Mouse (Mus musculus) liver, postnatal 0 days (tissue): ENCODE data around the gene Msantd3. TPM values are rescaled to one million over a fixed set of nuclear protein-coding genes. Genes with fewer than 3 reads are reported as not detected.

Source experiments
- ATAC-seq: fragments of 200-750 bp; cut with Nextera tagmentation; 2 replicates; pipeline ENCODE4 v1.8.0; 2017; ENCODE audit warnings: mild to moderate bottlenecking, moderate library complexity
- DNase-seq: peaks from one replicate; pipeline ENCODE4 v3.0.0-alpha.2; 2016
- H3K27ac ChIP-seq: fragments of 300-500 bp; sonication (generic); 2 replicates; pipeline ENCODE4 v1.5.1; 2014; ENCODE audit warnings: antibody characterized with exemption, moderate library complexity, mild to moderate bottlenecking, low read depth
- H3K27me3 ChIP-seq: fragments of 300-500 bp; sonication (generic); 2 replicates; pipeline ENCODE4 v1.6.1; 2014; ENCODE audit warnings: low read length, control low read depth, mixed read lengths; ENCODE audit not compliant: insufficient read depth
- H3K36me3 ChIP-seq: fragments of 300-500 bp; sonication (generic); replicated peaks from 2 replicates; pipeline ENCODE4 v1.6.1; 2014; ENCODE audit warnings: mild to moderate bottlenecking, control low read depth, low read length, moderate library complexity, mixed read lengths; ENCODE audit not compliant: insufficient read depth
- H3K4me1 ChIP-seq: fragments of 300-500 bp; sonication (generic); 2 replicates; pipeline ENCODE4 v1.6.1; 2014; ENCODE audit warnings: antibody characterized with exemption, mild to moderate bottlenecking, control low read depth; ENCODE audit not compliant: insufficient read depth
- H3K4me2 ChIP-seq: fragments of 300-500 bp; sonication (generic); 2 replicates; pipeline ENCODE4 v1.6.1; 2014; ENCODE audit warnings: low read depth, mild to moderate bottlenecking, low read length, moderate library complexity, mixed read lengths
- H3K4me3 ChIP-seq: fragments of 300-500 bp; sonication (generic); 2 replicates; pipeline ENCODE4 v1.5.1; 2014; ENCODE audit warnings: low read depth, low read length
- H3K9ac ChIP-seq: fragments of 300-500 bp; sonication (generic); replicated peaks from 2 replicates; pipeline ENCODE4 v1.6.1; 2014; ENCODE audit warnings: mild to moderate bottlenecking, moderate library complexity
- H3K9me3 ChIP-seq: fragments of 300-500 bp; sonication (generic); 2 replicates; pipeline ENCODE4 v1.6.1; 2016; ENCODE audit warnings: mild to moderate bottlenecking, control low read depth, low read length, mixed read lengths
- CTCF ChIP-seq: sonication (generic); IDR thresholded peaks from 2 replicates; pipeline ENCODE4 v1.5.1; 2016; ENCODE audit warnings: antibody characterized with exemption, low read depth
- EP300 ChIP-seq: IDR thresholded peaks from 2 replicates; pipeline ENCODE4 v1.6.1; 2016; ENCODE audit warnings: antibody characterized with exemption, low read depth, mild to moderate bottlenecking
- WGBS: fragments of 180-500 bp; shearing (Covaris S2); extraction: QIAGEN DNeasy Blood & Tissue Kit; methylation state at CpG from one replicate; pipeline ENCODE4 v1.1.7; 2014; ENCODE audit not compliant: insufficient replicate concordance; 5-methylcytosine and 5-hydroxymethylcytosine counted together
- polyA plus RNA-seq: library from polyadenylated mRNA; unstranded; fragments of >200 nt; fragmentation: Nextera tagmentation; extraction: Ambion mirVana; gene quantifications from 2 replicates; pipeline ENCODE4 v1.2.1, GENCODE M21; 2015

Msantd3 gene
- polyA plus RNA-seq, 1 experiment from 2014 or later: 2.3 TPM

GRCm38 (mm10) chr4:48609485-48609884 is 69.8 kb downstream of the Msantd3 start:
- Histone ChIP-seq H3K27ac (no peak overlapping the region), H3K4me2 (no peak overlapping the region), H3K27me3 (no peaks in the 10 kb centered on the region), H3K9ac (no peak overlapping the region), H3K9me3 (no peaks in the 10 kb centered on the region), H3K4me1 (no peaks in the 10 kb centered on the region), H3K4me3 (no peak overlapping the region), H3K36me3 (no peaks in the 10 kb centered on the region)
- ATAC-seq (no peak), DNase-seq (no peak)
- TF ChIP-seq EP300: no peak
- TF ChIP-seq CTCF: no peak
- 78% methylated on average over 9 of the region's 9 CpGs for WGBS

- Histone ChIP-seq H3K36me3 (no peaks in the 10 kb centered on the region), H3K4me1 (no peaks in the 10 kb centered on the region), H3K9me3 (no peaks in the 10 kb centered on the region), H3K27me3 (no peaks in the 10 kb centered on the region), H3K27ac (no peak overlapping the region), H3K4me3 (no peak overlapping the region), H3K9ac (no peak overlapping the region), H3K4me2 (no peak overlapping the region)
- DNase-seq: no peak
- whole genome bisulfite sequencing: 87% methylated on average over 6 of the region's 6 CpGs
- no peak for TF ChIP-seq CTCF
- TF ChIP-seq EP300: no peak
- ATAC-seq: no peak
Measured at GRCm38 (mm10) chr4:48610251-48610650, 70.5 kb downstream of the Msantd3 start.

Other genes starting within 250 kb of the Msantd3 start
- 9.8 and 11.0 TPM in 2 replicates for gene Tex10, start 66.5 kb upstream of the Msantd3 start, polyA plus RNA-seq
- 0.36 TPM in 2 replicates for gene Tmeff1, start 45.2 kb downstream of the Msantd3 start, polyA plus RNA-seq
- gene Cavin4, start 123.6 kb downstream of the Msantd3 start, polyA plus RNA-seq: 0.05 and 0.73 TPM in 2 replicates